Mouse (Mus musculus): ENCODE measurements at regions not wholly inside any gene's neighbourhood (a gene's known extent, or its start where the extent isn't known, plus 50 kb on each side); places are given as distances from the start of the nearest gene placed in this dataset.

GRCm38 (mm10) chr5:136622721-136623542 lies 55.6 kb upstream of the Cux1 start:
- Histone ChIP-seq H3K79me2 (ENCODE audit: control insufficient read depth, insufficient read depth) (no peaks in the 10 kb centered on the region), H3K36me3 (ENCODE audit: control insufficient read depth, insufficient read depth) (no peaks in the 10 kb centered on the region), H3K4me2 (ENCODE audit: low read depth) (peak overlapping the region; percentile 70), H3K27me3 (ENCODE audit: control insufficient read depth, insufficient read depth, insufficient read length) (no peaks in the 10 kb centered on the region), H3ac (ENCODE audit: control insufficient read depth, insufficient read length) (no peak overlapping the region), H3K4me3 (peak overlapping the region; percentile 15)
- TF ChIP-seq REST (IDR thresholded peaks at IDR 0.05; ENCODE audit: insufficient read depth, insufficient read length), result no peak
- TF ChIP-seq USF1 (IDR thresholded peaks at IDR 0.05; ENCODE audit: low read depth), result no peak
- TF ChIP-seq MYOD1 (IDR thresholded peaks at IDR 0.05; ENCODE audit: control insufficient read depth in 1 of 3, insufficient read length in 2 of 3, low read depth in 2 of 3), result no peak
- TF ChIP-seq TCF12 (IDR thresholded peaks at IDR 0.05; ENCODE audit: insufficient read depth, poor library complexity, severe bottlenecking), result no peak
- TF ChIP-seq SRF (IDR thresholded peaks at IDR 0.05; ENCODE audit: control insufficient read depth, insufficient read length, low read depth), result no peak
- no peak for TF ChIP-seq TCF3 (IDR thresholded peaks at IDR 0.05; ENCODE audit: insufficient read length, low read depth)
- no peak for TF ChIP-seq MAX (IDR thresholded peaks at IDR 0.05; ENCODE audit: low read depth)
- no peak for TF ChIP-seq POLR2AphosphoS2 (IDR thresholded peaks at IDR 0.05; ENCODE audit: insufficient read length, low read depth)
- no peak for TF ChIP-seq CEBPB (IDR thresholded peaks at IDR 0.05; ENCODE audit: insufficient read depth, poor library complexity, severe bottlenecking)
- TF ChIP-seq POLR2A (IDR thresholded peaks at IDR 0.05; ENCODE audit: insufficient read length, low read depth), result no peak
- TF ChIP-seq MYOG (IDR thresholded peaks at IDR 0.05; ENCODE audit: control insufficient read depth in 1 of 3, insufficient read depth in 1 of 3, insufficient read length in 2 of 3, low read depth in 2 of 3), result no peak
- TF ChIP-seq E2F4 (IDR thresholded peaks at IDR 0.05; ENCODE audit: insufficient read depth), result no peak

- Histone ChIP-seq H3ac (ENCODE audit: control insufficient read depth, insufficient read length) (no peak overlapping the region), H3K79me2 (ENCODE audit: control insufficient read depth, insufficient read depth) (no peaks in the 10 kb centered on the region), H3K36me3 (ENCODE audit: control insufficient read depth, insufficient read depth) (no peaks in the 10 kb centered on the region), H3K27me3 (ENCODE audit: control insufficient read depth, insufficient read depth, insufficient read length) (no peaks in the 10 kb centered on the region), H3K4me2 (ENCODE audit: low read depth) (no peak overlapping the region), H3K4me3 (peak overlapping the region; percentile 15)
- TF ChIP-seq MAX (IDR thresholded peaks at IDR 0.05; ENCODE audit: low read depth), result no peak
These were observed 56.5 kb upstream of the Cux1 start for GRCm38 (mm10) chr5:136623791-136624190.

GRCm38 (mm10) chr5:136625176-136625991 lies 58.1 kb upstream of the Cux1 start:
- Histone ChIP-seq H3K27me3 (ENCODE audit: control insufficient read depth, insufficient read depth, insufficient read length) (no peaks in the 10 kb centered on the region), H3K36me3 (ENCODE audit: control insufficient read depth, insufficient read depth) (no peaks in the 10 kb centered on the region), H3K4me2 (ENCODE audit: low read depth) (no peak overlapping the region), H3K79me2 (ENCODE audit: control insufficient read depth, insufficient read depth) (no peaks in the 10 kb centered on the region), H3ac (ENCODE audit: control insufficient read depth, insufficient read length) (no peak overlapping the region), H3K4me3 (no peak overlapping the region)
- no peak for TF ChIP-seq SRF (IDR thresholded peaks at IDR 0.05; ENCODE audit: control insufficient read depth, insufficient read length, low read depth)
- no peak for TF ChIP-seq TCF3 (IDR thresholded peaks at IDR 0.05; ENCODE audit: insufficient read length, low read depth)
- TF ChIP-seq POLR2A (IDR thresholded peaks at IDR 0.05; ENCODE audit: insufficient read length, low read depth), result no peak

GRCm38 (mm10) chr5:136626142-136626771 lies 59.0 kb upstream of the Cux1 start:
- Histone ChIP-seq H3K27me3 (ENCODE audit: control insufficient read depth, insufficient read depth, insufficient read length) (no peaks in the 10 kb centered on the region), H3K79me2 (ENCODE audit: control insufficient read depth, insufficient read depth) (no peaks in the 10 kb centered on the region), H3K4me2 (ENCODE audit: low read depth) (no peak overlapping the region), H3K4me3 (no peak overlapping the region), H3ac (ENCODE audit: control insufficient read depth, insufficient read length) (no peak overlapping the region), H3K36me3 (ENCODE audit: control insufficient read depth, insufficient read depth) (no peaks in the 10 kb centered on the region)
- TF ChIP-seq TCF12 (IDR thresholded peaks at IDR 0.05; ENCODE audit: insufficient read depth, poor library complexity, severe bottlenecking) (no peak), POLR2A (IDR thresholded peaks at IDR 0.05; ENCODE audit: insufficient read length, low read depth) (no peak), E2F4 (IDR thresholded peaks at IDR 0.05; ENCODE audit: insufficient read depth) (no peak), USF1 (IDR thresholded peaks at IDR 0.05; ENCODE audit: low read depth) (no peak), MAX (IDR thresholded peaks at IDR 0.05; ENCODE audit: low read depth) (no peak), CEBPB (IDR thresholded peaks at IDR 0.05; ENCODE audit: insufficient read depth, poor library complexity, severe bottlenecking) (no peak), POLR2AphosphoS2 (IDR thresholded peaks at IDR 0.05; ENCODE audit: insufficient read length, low read depth) (no peak), SRF (IDR thresholded peaks at IDR 0.05; ENCODE audit: control insufficient read depth, insufficient read length, low read depth) (no peak), REST (IDR thresholded peaks at IDR 0.05; ENCODE audit: insufficient read depth, insufficient read length) (no peak), TCF3 (IDR thresholded peaks at IDR 0.05; ENCODE audit: insufficient read length, low read depth) (no peak), MYOD1 (IDR thresholded peaks at IDR 0.05; ENCODE audit: control insufficient read depth in 1 of 3, insufficient read length in 2 of 3, low read depth in 2 of 3) (no peak), MYOG (IDR thresholded peaks at IDR 0.05; ENCODE audit: control insufficient read depth in 1 of 3, insufficient read depth in 1 of 3, insufficient read length in 2 of 3, low read depth in 2 of 3) (no peak)

All from myocyte (in vitro differentiated cells).